Mouse (Mus musculus) E14TG2a.4 (cell line): ENCODE data around the gene Scap.
"Not testable (repeated sequence)": the region's sequence is repeated elsewhere in the genome, so short reads cannot be mapped to it uniquely, and the experiment has no call there.

Source experiments
- H3K27me3 ChIP-seq: 2 replicates; pipeline ENCODE4 v1.6.1; 2014; ENCODE audit warnings: low read length, control low read depth; ENCODE audit not compliant: insufficient read depth
- H3K36me3 ChIP-seq: 2 replicates; pipeline ENCODE4 v1.6.1; 2014; ENCODE audit warnings: low read length, control low read depth; ENCODE audit not compliant: insufficient read depth
- H3K4me1 ChIP-seq: replicated peaks from 2 replicates; pipeline ENCODE4 v1.6.1; 2014; ENCODE audit warnings: low read depth, low read length, control low read depth
- H3K4me3 ChIP-seq: replicated peaks from 2 replicates; pipeline ENCODE4 v1.5.1; 2014; ENCODE audit warnings: mild to moderate bottlenecking, low read length
- H3K9me3 ChIP-seq: 2 replicates; pipeline ENCODE4 v1.6.1; 2014; ENCODE audit warnings: low read length, control low read depth
- CTCF ChIP-seq: conservative IDR thresholded peaks from 2 replicates; pipeline ENCODE4 v1.5.1; 2014; ENCODE audit warnings: low read length
- NANOG ChIP-seq: IDR thresholded peaks from 2 replicates; pipeline ENCODE4 v1.6.1; 2014; ENCODE audit warnings: borderline replicate concordance, low read length, mixed read lengths
- POU5F1 ChIP-seq: IDR thresholded peaks from 2 replicates; pipeline ENCODE4 v1.6.1; 2014; ENCODE audit warnings: low read length, borderline replicate concordance

Gene Scap

DNA sequence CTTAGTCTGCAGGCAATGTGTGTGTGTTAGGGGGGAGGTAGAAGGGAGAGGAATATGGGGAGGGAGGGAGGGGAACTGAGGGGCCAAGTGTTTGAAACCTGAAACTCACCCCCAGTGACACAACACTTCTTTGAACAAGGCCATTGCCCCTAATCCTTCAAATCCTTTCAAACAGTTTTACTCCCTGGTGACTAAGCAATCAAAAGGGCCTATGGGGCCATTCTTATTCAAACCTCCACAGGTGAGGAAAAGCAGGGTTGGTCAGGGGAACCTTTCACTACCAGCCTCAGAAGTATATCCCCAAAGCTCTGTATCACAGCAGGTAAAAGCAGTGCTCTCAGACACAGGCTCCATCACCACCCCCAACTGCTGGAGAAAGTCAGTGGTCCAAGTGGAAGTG, 10.1 kb upstream of the Scap start:
- Histone ChIP-seq H3K36me3 (peaks cover 35% of the 10 kb centered on the region), H3K9me3 (no peaks in the 10 kb centered on the region; the same call in 1 of the 2 replicates), H3K4me1 (peaks cover 27% of the 10 kb centered on the region), H3K4me3 (no peak overlapping the region), H3K27me3 (peaks cover 75% of the 10 kb centered on the region)
- peak; percentile 94 for TF ChIP-seq POU5F1
- TF ChIP-seq NANOG: peak; percentile 100
- TF ChIP-seq CTCF: no peak

- H3K27me3 ChIP-seq: peaks cover 79% of the 10 kb centered on the region
- H3K4me3 ChIP-seq: no peak overlapping the region
- peaks cover 26% of the 10 kb centered on the region for H3K36me3 ChIP-seq
- peaks cover 31% of the 10 kb centered on the region for H3K4me1 ChIP-seq
- TF ChIP-seq NANOG (no peak), CTCF (no peak), POU5F1 (no peak)
- H3K9me3 ChIP-seq: no peaks in the 10 kb centered on the region; the same call in 1 of the 2 replicates
These were observed 8.9 kb upstream of the Scap start for GRCm38 (mm10) chr9:110324181-110324580.

GRCm38 (mm10) chr9:110328178-110328577, 4.9 kb upstream of the Scap start:
- H3K9me3 ChIP-seq: peaks cover 8% of the 10 kb centered on the region
- TF ChIP-seq NANOG (no peak), POU5F1 (no peak), CTCF (no peak)
- H3K27me3 ChIP-seq: peaks cover 63% of the 10 kb centered on the region
- H3K36me3 ChIP-seq: no peaks in the 10 kb centered on the region
- no peak overlapping the region for H3K4me3 ChIP-seq
- H3K4me1 ChIP-seq: peaks cover 22% of the 10 kb centered on the region

DNA sequence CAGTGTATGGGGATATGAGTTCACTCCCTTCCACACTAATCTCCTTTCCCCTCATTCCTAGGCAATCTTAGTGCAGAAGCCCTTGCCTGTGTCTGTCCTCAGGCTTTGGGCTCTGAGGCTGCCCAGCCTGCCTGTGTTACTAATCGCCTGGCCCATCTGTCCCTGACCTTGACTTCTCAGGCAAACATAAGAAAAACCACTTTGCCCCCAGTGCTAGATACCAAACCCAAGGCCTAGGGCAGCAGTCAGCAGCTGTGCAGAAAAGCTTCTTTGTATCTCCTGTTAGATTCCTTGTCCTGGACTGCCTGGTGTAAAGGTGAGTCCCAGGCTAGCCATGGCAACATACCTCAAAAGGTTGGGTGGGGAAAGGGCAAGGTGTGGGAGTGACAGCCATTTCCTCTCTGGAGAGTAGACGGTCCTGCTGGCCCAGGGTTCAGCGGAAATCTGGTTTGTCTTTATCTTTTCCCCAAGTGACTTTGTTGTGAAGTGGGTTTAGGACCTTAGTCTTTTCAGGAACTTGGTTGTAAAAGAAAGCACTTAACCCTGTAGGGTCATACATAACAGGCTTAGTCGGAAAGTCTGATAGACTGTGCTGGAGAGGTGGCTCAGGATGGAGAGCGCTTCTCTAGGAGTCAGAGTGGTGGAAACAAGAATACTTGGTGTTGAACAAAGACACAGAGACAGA, 4.0 kb upstream of the Scap start:
- Histone ChIP-seq H3K4me3 (peak overlapping the region; percentile 20; the same call in 1 of the 2 replicates), H3K9me3 (peaks cover 8% of the 10 kb centered on the region), H3K4me1 (peaks cover 17% of the 10 kb centered on the region), H3K36me3 (no peaks in the 10 kb centered on the region), H3K27me3 (peaks cover 58% of the 10 kb centered on the region)
- TF ChIP-seq NANOG (no peak), POU5F1 (no peak), CTCF (no peak)

- H3K27me3 ChIP-seq: peaks cover 54% of the 10 kb centered on the region
- H3K9me3 ChIP-seq: peaks cover 8% of the 10 kb centered on the region
- peak overlapping the region; percentile 20; the same call in 1 of the 2 replicates for H3K4me3 ChIP-seq
- TF ChIP-seq CTCF (no peak), POU5F1 (no peak), NANOG (no peak)
- no peaks in the 10 kb centered on the region for H3K36me3 ChIP-seq
- peaks cover 20% of the 10 kb centered on the region for H3K4me1 ChIP-seq
These were observed 3.4 kb upstream of the Scap start for GRCm38 (mm10) chr9:110329655-110330054.

- Histone ChIP-seq H3K9me3 (peaks cover 8% of the 10 kb centered on the region), H3K4me3 (no peak overlapping the region), H3K4me1 (peaks cover 25% of the 10 kb centered on the region), H3K27me3 (peaks cover 56% of the 10 kb centered on the region), H3K36me3 (no peaks in the 10 kb centered on the region)
- TF ChIP-seq NANOG: no peak
These were observed 2.7 kb upstream of the Scap start for GRCm38 (mm10) chr9:110330341-110330740.

DNA sequence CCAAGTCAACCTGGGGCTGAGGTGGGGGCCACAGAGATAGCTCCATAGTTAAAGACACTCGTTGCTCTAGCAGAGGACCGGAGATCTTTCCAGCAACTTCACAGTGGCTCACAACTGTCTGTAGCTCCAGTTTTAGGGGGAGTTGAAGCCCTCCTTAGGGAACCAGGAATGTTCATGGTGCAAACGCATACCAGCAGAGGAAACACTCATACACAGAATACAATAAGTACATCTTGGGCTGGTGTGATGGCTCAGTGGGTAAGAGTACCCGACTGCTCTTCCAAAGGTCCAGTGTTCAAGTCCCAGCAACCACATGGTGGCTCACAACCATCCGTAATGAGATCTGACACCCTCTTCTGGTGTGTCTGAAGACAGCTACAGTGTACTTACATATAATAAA, 2.2 kb upstream of the Scap start:
- H3K4me3 ChIP-seq, H3K36me3 ChIP-seq, H3K9me3 ChIP-seq: not testable (repeated sequence)
- Histone ChIP-seq H3K4me1 (peaks cover 25% of the 10 kb centered on the region), H3K27me3 (peaks cover 52% of the 10 kb centered on the region)

DNA sequence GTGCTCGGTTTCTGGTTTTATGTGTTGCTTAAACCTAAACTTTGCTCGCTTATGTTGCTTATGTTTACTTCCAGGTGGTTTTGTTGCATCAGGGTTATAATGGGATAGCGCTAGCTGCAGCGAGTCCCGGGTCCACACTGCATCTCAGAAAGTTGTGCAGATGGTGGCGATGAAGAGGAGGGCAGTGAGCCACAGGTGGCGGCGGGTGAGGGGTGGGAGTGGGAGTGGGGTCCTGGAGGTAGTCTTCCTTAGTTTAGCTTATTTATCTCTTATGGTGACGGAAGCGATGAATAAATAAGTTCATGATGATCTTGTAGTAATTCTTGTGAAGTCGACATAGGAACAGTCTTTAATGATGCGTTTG, 790 bp downstream of the Scap start:
- peaks cover 36% of the 10 kb centered on the region for H3K4me1 ChIP-seq
- peaks cover 26% of the 10 kb centered on the region for H3K27me3 ChIP-seq
- peaks cover 8% of the 10 kb centered on the region for H3K9me3 ChIP-seq
- peak overlapping the region; percentile 87 for H3K4me3 ChIP-seq
- H3K36me3 ChIP-seq: no peaks in the 10 kb centered on the region
- TF ChIP-seq CTCF (no peak), POU5F1 (no peak), NANOG (no peak)

- peaks cover 17% of the 10 kb centered on the region for H3K27me3 ChIP-seq
- H3K36me3 ChIP-seq: no peaks in the 10 kb centered on the region
- peaks cover 28% of the 10 kb centered on the region for H3K4me1 ChIP-seq
- no peak overlapping the region for H3K4me3 ChIP-seq
- H3K9me3 ChIP-seq: peaks cover 8% of the 10 kb centered on the region
- no peak for TF ChIP-seq NANOG
- TF ChIP-seq CTCF: no peak
- no peak for TF ChIP-seq POU5F1
These were observed 1.8 kb downstream of the Scap start for GRCm38 (mm10) chr9:110334849-110335248.
